Mouse (Mus musculus) heart, postnatal 10 days (tissue): ENCODE measurements around the gene Noxred1. TPM values are rescaled to one million over a fixed set of nuclear protein-coding genes. Genes with fewer than 3 reads are reported as not detected.

ENCODE experiments used
- microRNA-seq, 2 experiments: library from miRNA; unstranded; fragments of <30 nt; microRNA quantifications; one replicate each; pipeline ENCODE4 v1.2.0; 2022
- total RNA-seq, 2 experiments: library from RNA; stranded (reverse); gene quantifications; 2 replicates each; pipeline ENCODE4 v1.2.3; 2021

Gene Noxred1
- total RNA-seq, 2 experiments from 2014 or later, result 0.36 TPM; not detected in 1

Small RNA genes within 50 kb of the gene (microRNA-seq; reads per million reads assigned to microRNA genes)
- 0 reads per million in 2 experiments for gene Gm47293

Other genes with a start within 250 kb of the Noxred1 start
- gene Zdhhc22, start 248.3 kb downstream of the Noxred1 start, total RNA-seq, result not detected
- under 1 TPM; 0.17 to 0.25 TPM for gene Tmem63c, start 217.4 kb downstream of the Noxred1 start, total RNA-seq
- gene Ngb, start 136.2 kb downstream of the Noxred1 start, total RNA-seq, result under 1 TPM in 1 of 2 experiments, not detected in 1; 0.17 TPM
- 10 to 100 TPM; 49.0 to 51.5 TPM for gene Gstz1, start 91.6 kb downstream of the Noxred1 start, total RNA-seq
- gene Pomt2, start 90.8 kb downstream of the Noxred1 start, total RNA-seq, result 10 to 100 TPM; 11.5 to 12.4 TPM
- under 1 TPM; 0.34 to 0.72 TPM for gene Samd15, start 39.0 kb downstream of the Noxred1 start, total RNA-seq
- 1 to 10 TPM; 5.5 to 7.2 TPM for gene Tmed8, start 38.3 kb downstream of the Noxred1 start, total RNA-seq
- gene Vipas39, start 27.5 kb upstream of the Noxred1 start, total RNA-seq, result 10 to 100 TPM; 33.2 to 34.0 TPM
- 100 to 1,000 TPM; 103 to 108 TPM for gene Ahsa1, start 27.7 kb upstream of the Noxred1 start, total RNA-seq
- under 1 TPM in 1 of 2 experiments, not detected in 1; 0.43 TPM for gene Ism2, start 61.0 kb upstream of the Noxred1 start, total RNA-seq
- gene Sptlc2, start 149.6 kb upstream of the Noxred1 start, total RNA-seq, result 10 to 100 TPM; 51.9 to 58.9 TPM
- 100 to 1,000 TPM; 151 to 152 TPM for gene Slirp, start 205.2 kb upstream of the Noxred1 start, total RNA-seq
- 10 to 100 TPM; 12.4 to 13.3 TPM for gene Alkbh1, start 205.3 kb upstream of the Noxred1 start, total RNA-seq
- gene Snw1, start 233.5 kb upstream of the Noxred1 start, total RNA-seq, result 10 to 100 TPM; 47.1 to 53.2 TPM